Mouse (Mus musculus) layer of hippocampus, adult 9-10 months (tissue): Measurements from ENCODE around the gene Slc16a7.

Experiments used
- DNase-seq: peaks from one replicate; pipeline ENCODE4 v3.0.0; 2022; ENCODE audit warnings: low spot score

Gene Slc16a7

GRCm38 (mm10) chr10:125184146-125184545 lies 205.1 kb downstream of the Slc16a7 start:
- no peak for DNase-seq

GRCm38 (mm10) chr10:125182545-125182944 lies 206.7 kb downstream of the Slc16a7 start:
- no peak for DNase-seq

GRCm38 (mm10) chr10:125177782-125178181 lies 211.5 kb downstream of the Slc16a7 start:
- DNase-seq: no peak

- DNase-seq: no peak
These were observed 214.1 kb downstream of the Slc16a7 start for GRCm38 (mm10) chr10:125175013-125175650.

- DNase-seq: no peak
These were observed 217.6 kb downstream of the Slc16a7 start for GRCm38 (mm10) chr10:125171625-125172024.

- no peak for DNase-seq
These were observed 218.1 kb downstream of the Slc16a7 start for GRCm38 (mm10) chr10:125171154-125171553.
